Mouse (Mus musculus) gastrocnemius, adult 8-10 months (tissue): Measurements from ENCODE around the gene Stk10. TPM values are rescaled to one million over a fixed set of nuclear protein-coding genes. Genes with fewer than 3 reads are reported as not detected.
A peak's percentile ranks its signal among the peaks of the same experiment; 100 is the strongest.

Experiments used
- DNase-seq, 2 experiments: peaks; one replicate each; pipeline ENCODE4 v3.0.0; 2022; ENCODE audit warnings: low spot score in 2 of 2
- total RNA-seq, 4 experiments: library from RNA; stranded (reverse); gene quantifications; 2 replicates each; pipeline ENCODE4 v1.2.4; 2022

Gene Stk10
- total RNA-seq, 4 experiments from 2014 or later, result 1.2 to 2.4 (median 1.9) TPM

GRCm38 (mm10) chr11:32626079-32626478 is 93.0 kb downstream of the Stk10 start:
- no peak for DNase-seq

DNA sequence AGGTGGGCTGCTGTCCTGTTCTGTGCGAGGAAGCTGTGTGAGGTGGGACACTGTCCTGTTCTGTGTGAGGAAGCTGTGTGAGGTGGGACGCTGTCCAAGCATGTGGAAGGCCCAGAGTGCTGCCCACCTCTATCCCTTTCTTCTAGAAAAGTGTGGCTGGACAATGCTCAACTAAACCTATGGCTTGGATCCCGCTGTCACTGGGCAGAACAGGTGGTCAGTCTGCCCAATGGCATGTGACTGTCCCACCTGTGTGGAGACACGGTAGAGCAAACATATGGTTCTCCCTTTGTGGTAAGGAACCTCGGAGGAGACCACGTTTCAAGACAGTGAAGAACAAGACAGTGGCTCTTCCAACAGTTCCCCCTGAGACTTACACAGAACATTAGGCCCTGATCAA is 94.8 kb downstream of the Stk10 start:
- DNase-seq, result no peak

GRCm38 (mm10) chr11:32629713-32630211 is 96.7 kb downstream of the Stk10 start:
- DNase-seq, result no peak

GRCm38 (mm10) chr11:32632671-32633070 is 99.6 kb downstream of the Stk10 start:
- DNase-seq, result no peak

- no peak for DNase-seq
Observed at GRCm38 (mm10) chr11:32633542-32633941, 100.4 kb downstream of the Stk10 start.

DNA sequence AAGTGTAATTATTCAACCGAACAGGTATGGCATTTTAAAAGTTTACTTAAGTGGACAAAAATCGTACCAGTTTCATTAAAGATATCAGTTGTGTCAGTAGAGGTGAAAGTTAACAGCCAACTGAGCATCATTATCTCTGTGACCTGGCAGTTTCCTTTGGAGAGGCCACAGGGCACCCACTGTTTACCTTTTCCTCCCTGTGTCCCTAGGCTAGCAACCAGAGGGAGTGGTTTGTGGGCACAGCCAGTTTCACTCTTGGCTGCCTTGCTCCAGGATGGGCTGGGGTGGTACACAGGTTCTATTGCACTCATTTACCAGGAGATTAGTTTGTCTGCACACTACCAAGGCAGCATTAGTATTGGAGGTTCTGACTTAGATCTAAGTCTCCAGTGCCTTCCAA is 101.0 kb downstream of the Stk10 start:
- no peak for DNase-seq

DNA sequence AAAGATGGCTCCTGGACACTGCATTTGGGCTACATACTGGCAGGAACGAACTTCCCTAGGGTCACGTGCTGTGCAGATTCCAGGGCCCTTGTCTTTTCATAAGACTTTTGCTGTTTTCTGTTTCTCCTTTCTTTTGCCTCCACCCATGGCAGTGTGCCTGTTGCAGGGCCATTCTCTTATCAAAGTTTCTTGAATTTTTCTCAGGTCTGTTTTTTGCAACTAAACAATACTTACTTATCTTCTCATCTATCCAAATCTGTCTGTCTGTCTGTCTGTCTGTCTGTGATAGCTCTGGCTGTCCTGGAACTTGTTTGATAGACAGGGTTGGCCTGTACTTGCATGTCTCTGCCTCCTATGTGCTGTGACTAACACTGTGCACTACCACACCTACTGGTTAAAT is 101.7 kb downstream of the Stk10 start:
- DNase-seq, result no peak

DNA sequence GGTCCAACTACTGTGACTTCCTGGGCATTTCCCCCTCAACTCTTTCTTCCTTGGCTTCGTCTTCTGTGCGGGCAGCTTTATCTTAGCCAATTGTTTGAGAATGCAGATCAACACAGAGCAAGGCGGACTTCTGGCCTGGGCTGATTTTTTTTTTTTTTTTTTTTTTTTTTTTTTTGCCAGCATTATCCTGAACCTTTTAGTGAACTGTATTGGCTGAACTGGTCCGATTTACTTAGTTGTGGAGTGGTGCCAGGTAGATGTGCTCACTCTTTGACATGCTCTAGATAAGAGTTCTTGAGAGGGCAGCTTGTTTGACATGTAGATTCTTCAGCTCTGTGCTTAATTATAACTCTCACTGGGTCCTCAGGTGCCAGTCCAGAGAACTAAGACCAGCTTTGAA is 103.2 kb downstream of the Stk10 start:
- no peak for DNase-seq

GRCm38 (mm10) chr11:32638521-32639255 is 105.6 kb downstream of the Stk10 start:
- no peak for DNase-seq

- no peak for DNase-seq
Observed at GRCm38 (mm10) chr11:32640617-32641016, 107.5 kb downstream of the Stk10 start.

DNA sequence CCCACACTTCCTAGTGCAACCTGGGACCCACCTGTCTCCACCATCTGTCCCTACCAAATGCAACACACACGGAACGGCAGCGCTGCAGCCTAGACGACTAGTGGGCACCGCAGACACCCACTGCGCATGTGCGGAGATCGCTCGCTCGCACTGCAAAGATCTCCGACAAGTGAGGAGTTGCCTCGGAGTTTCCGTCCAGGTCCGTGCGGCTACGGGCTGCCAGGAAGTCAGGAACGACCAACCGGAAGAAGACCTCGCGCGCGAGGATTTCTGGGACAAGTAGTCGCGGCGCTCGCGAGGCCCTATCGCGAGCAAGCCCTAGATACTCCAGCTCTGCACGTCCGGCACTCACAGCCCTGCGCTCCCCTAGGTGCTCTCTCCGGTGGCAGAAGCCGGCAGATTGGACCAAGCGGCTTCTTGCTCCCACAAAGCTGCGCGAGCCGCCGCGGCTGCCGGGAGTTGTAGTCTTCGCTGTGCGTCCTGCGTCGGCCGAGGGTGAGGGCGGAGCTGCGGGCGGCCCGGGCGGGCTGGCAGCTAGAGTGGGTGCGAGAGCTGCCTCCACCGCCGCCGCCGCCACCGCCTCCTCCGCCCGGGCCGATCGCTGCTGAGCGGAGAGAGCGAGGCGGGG is 109.3 kb downstream of the Stk10 start, which contains the start of gene Fbxw11:
TSS of gene Fbxw11 (plus strand) at position 476 of the 628 bp plus-strand sequence.
- DNase-seq, result peak; percentile 84 to 93

GRCm38 (mm10) chr11:32642899-32643886 is 110.1 kb downstream of the Stk10 start:
- DNase-seq, result no peak

- DNase-seq, result no peak
Observed at GRCm38 (mm10) chr11:32644010-32644409, 110.9 kb downstream of the Stk10 start.

DNA sequence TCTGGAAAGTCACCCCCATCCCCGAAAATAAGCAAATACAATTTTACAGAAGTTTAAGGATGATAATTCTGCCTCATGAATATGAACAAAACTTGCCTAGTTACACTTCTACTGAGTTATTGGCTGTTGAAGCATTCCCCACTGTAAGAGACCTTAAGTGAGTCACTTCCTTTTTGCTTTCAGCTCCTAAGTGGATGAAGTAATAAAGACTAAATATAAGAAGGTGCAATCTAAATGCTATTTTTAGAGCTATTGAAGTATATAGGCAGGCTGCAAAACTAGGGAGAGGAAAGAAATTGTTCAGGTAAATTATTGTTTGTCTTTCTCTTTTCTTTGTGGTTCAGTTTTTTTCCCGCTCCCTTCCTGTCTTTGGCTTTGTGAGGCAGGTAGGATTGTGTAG is 114.2 kb downstream of the Stk10 start:
- no peak for DNase-seq

DNA sequence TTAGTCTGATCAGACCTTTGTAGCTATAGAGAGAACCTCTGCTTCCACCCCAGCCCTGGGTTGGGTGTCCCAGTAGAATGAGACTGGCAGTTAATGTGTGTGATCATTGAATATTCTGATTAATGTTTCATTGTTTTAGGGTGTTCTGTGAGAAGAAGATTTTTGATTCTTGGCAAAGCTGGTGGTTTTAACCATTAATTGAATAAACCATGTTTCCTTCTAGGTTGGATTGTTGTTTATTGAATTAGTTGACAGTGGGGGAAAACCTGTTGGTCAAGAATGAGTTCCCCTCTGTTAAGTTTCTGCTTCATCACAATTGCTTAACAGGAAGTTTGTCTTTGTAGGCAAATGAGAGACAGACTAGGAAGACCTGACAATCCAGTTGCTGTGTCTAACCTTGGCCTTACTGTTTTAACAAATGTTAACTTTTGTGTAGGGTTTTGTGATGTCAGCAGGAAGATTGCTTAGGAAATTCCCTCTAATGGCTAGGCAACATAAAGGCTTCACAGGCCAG is 117.2 kb downstream of the Stk10 start:
- no peak for DNase-seq

- DNase-seq, result no peak
Observed at GRCm38 (mm10) chr11:32650893-32651590, 117.9 kb downstream of the Stk10 start.

- DNase-seq, result no peak
Observed at GRCm38 (mm10) chr11:32651723-32652122, 118.6 kb downstream of the Stk10 start.

DNA sequence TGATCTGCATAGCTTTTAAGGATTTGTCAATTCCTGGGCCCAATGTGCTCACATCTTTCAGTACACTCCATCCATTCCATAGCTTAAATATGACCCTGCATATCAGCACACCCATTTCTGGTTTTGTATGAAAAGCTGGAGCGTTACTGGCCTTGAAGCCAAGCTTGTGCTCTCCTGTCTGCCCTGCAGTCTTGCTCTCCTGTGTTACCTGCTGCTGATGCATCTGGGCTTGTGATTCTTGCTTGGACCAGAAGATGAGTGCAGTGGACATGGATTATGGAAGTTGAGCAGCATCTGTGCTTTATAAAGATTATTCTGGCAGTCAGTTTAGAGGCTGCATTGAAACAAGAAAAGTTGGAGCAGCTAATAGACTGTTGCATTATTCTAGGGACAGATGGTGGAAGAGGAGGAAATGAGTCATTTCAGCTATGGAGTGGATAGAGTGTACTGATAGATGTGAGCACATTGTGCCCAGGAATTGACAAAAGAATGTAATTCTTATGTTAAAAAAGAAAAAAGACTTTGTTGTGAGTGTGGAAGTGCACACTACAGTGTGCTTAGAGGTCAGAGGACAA is 129.1 kb downstream of the Stk10 start:
- no peak for DNase-seq

- no peak for DNase-seq
Observed at GRCm38 (mm10) chr11:32665639-32666038, 132.5 kb downstream of the Stk10 start.

GRCm38 (mm10) chr11:32666983-32667382 is 133.9 kb downstream of the Stk10 start:
- no peak for DNase-seq
